Mouse (Mus musculus) liver, postnatal 0 days (tissue): ENCODE measurements around the gene N4bp2. TPM values are rescaled to one million over a fixed set of nuclear protein-coding genes. Genes with fewer than 3 reads are reported as not detected.

Experiments
- ATAC-seq: fragments of 200-750 bp; cut with Nextera tagmentation; 2 replicates; pipeline ENCODE4 v1.8.0; 2017; ENCODE audit warnings: mild to moderate bottlenecking, moderate library complexity
- DNase-seq: peaks from one replicate; pipeline ENCODE4 v3.0.0-alpha.2; 2016
- H3K27ac ChIP-seq: fragments of 300-500 bp; sonication (generic); 2 replicates; pipeline ENCODE4 v1.5.1; 2014; ENCODE audit warnings: antibody characterized with exemption, moderate library complexity, mild to moderate bottlenecking, low read depth
- H3K27me3 ChIP-seq: fragments of 300-500 bp; sonication (generic); 2 replicates; pipeline ENCODE4 v1.6.1; 2014; ENCODE audit warnings: low read length, control low read depth, mixed read lengths; ENCODE audit not compliant: insufficient read depth
- H3K36me3 ChIP-seq: fragments of 300-500 bp; sonication (generic); replicated peaks from 2 replicates; pipeline ENCODE4 v1.6.1; 2014; ENCODE audit warnings: mild to moderate bottlenecking, control low read depth, low read length, moderate library complexity, mixed read lengths; ENCODE audit not compliant: insufficient read depth
- H3K4me1 ChIP-seq: fragments of 300-500 bp; sonication (generic); 2 replicates; pipeline ENCODE4 v1.6.1; 2014; ENCODE audit warnings: antibody characterized with exemption, mild to moderate bottlenecking, control low read depth; ENCODE audit not compliant: insufficient read depth
- H3K4me2 ChIP-seq: fragments of 300-500 bp; sonication (generic); 2 replicates; pipeline ENCODE4 v1.6.1; 2014; ENCODE audit warnings: low read depth, mild to moderate bottlenecking, low read length, moderate library complexity, mixed read lengths
- H3K4me3 ChIP-seq: fragments of 300-500 bp; sonication (generic); 2 replicates; pipeline ENCODE4 v1.5.1; 2014; ENCODE audit warnings: low read depth, low read length
- H3K9ac ChIP-seq: fragments of 300-500 bp; sonication (generic); replicated peaks from 2 replicates; pipeline ENCODE4 v1.6.1; 2014; ENCODE audit warnings: mild to moderate bottlenecking, moderate library complexity
- H3K9me3 ChIP-seq: fragments of 300-500 bp; sonication (generic); 2 replicates; pipeline ENCODE4 v1.6.1; 2016; ENCODE audit warnings: mild to moderate bottlenecking, control low read depth, low read length, mixed read lengths
- CTCF ChIP-seq: sonication (generic); IDR thresholded peaks from 2 replicates; pipeline ENCODE4 v1.5.1; 2016; ENCODE audit warnings: antibody characterized with exemption, low read depth
- EP300 ChIP-seq: IDR thresholded peaks from 2 replicates; pipeline ENCODE4 v1.6.1; 2016; ENCODE audit warnings: antibody characterized with exemption, low read depth, mild to moderate bottlenecking
- WGBS: fragments of 180-500 bp; shearing (Covaris S2); extraction: QIAGEN DNeasy Blood & Tissue Kit; methylation state at CpG from one replicate; pipeline ENCODE4 v1.1.7; 2014; ENCODE audit not compliant: insufficient replicate concordance; 5-methylcytosine and 5-hydroxymethylcytosine counted together
- polyA plus RNA-seq: library from polyadenylated mRNA; unstranded; fragments of >200 nt; fragmentation: Nextera tagmentation; extraction: Ambion mirVana; gene quantifications from 2 replicates; pipeline ENCODE4 v1.2.1, GENCODE M21; 2015

N4bp2 gene
- polyA plus RNA-seq, 1 experiment from 2014 or later, result 5.1 TPM

DNA sequence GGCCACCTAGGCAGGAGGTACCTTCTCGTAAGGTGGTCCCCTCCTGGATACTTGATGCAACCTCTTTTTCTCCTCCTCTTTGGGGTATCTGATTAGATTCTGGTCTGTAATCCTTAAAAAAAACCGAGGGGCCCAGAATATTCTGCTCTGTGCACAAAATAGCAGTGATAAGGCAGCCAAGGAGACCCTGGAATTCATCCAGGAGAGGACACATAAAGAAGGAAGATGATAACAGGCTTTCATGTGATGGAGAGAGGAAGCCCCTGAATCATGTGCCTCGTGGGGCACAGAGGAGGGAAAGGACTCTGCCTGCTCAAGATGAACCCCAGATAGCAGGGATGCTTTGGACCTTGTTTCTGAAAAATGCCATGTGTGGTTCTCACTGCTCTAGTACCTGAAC lies 115.0 kb downstream of the N4bp2 start:
- no peak for TF ChIP-seq CTCF
- TF ChIP-seq EP300, result no peak
- 59% methylated on average over 3 of the region's 3 CpGs for WGBS

More for the DNA sequence above, 115.0 kb downstream of the N4bp2 start:
- Histone ChIP-seq H3K27me3 (no peaks in the 10 kb centered on the region), H3K4me3 (no peak overlapping the region), H3K4me1 (peaks cover 5% of the 10 kb centered on the region), H3K4me2 (no peak overlapping the region), H3K27ac (no peak overlapping the region), H3K9me3 (no peaks in the 10 kb centered on the region), H3K9ac (no peak overlapping the region), H3K36me3 (no peaks in the 10 kb centered on the region)
- DNase-seq (no peak), ATAC-seq (no peak)

Other genes with a start within 250 kb of the N4bp2 start
- 87.0 and 91.0 TPM in 2 replicates for gene Smim14, start 226.3 kb upstream of the N4bp2 start, polyA plus RNA-seq
- gene Ube2k, start 226.3 kb upstream of the N4bp2 start, polyA plus RNA-seq, result 73.2 and 74.6 TPM in 2 replicates
- gene Pds5a, start 65.2 kb upstream of the N4bp2 start, polyA plus RNA-seq, result 12.7 and 13.7 TPM in 2 replicates
- gene Rhoh, start 97.7 kb downstream of the N4bp2 start, polyA plus RNA-seq, result 4.3 and 5.1 TPM in 2 replicates
- 0.07 TPM in 1 of 2 replicates, not detected in the other for gene Chrna9, start 171.4 kb downstream of the N4bp2 start, polyA plus RNA-seq
- 0.20 TPM in 1 of 2 replicates, not detected in the other for gene 9130230L23Rik, start 240.8 kb downstream of the N4bp2 start, polyA plus RNA-seq